8 mouse cellular contexts compared by ENCODE assay signal in genomic region chr17:4109263-4109662, GRCm38 (mm10).
A peak's percentile ranks its signal among the peaks of the same experiment; 100 is the strongest.
DNase-seq lines count a peak whose midpoint lies in the region; ATAC-seq and TF ChIP-seq lines count a peak whose summit lies in the region.

No protein-coding gene starts in this region.

- H3K9ac ChIP-seq in limb, embryonic 11.5 days (ENCODE audit: low read length) = no peak overlapping the region
- no peak overlapping the region for H3K9ac ChIP-seq in forebrain, embryonic 13.5 days

- TF ChIP-seq CTCF in testis, adult 2 months (IDR thresholded peaks at IDR 0.05; ENCODE audit: control insufficient read depth, insufficient read depth, insufficient replicate concordance, low read depth, low read length) = peak; percentile 89; the same call in 1 of the 2 replicates

- no peak for ATAC-seq in limb, embryonic 11.5 days (ENCODE audit: insufficient number of reproducible peaks, low FRiP score, low TSS enrichment, low read depth)
- ATAC-seq in forebrain, embryonic 13.5 days = no peak

- DNase-seq in embryo, embryonic 10 days (ENCODE audit: low spot score) = peak; percentile 40
- DNase-seq in embryo, embryonic 9.5 days (ENCODE audit: extremely low spot score) = no peak
- DNase-seq in limb, embryonic 11.5 days (ENCODE audit: low spot score) = peak; percentile 48
- DNase-seq in limb, embryonic 10.5 days (ENCODE audit: low spot score) = no peak
- DNase-seq in MEL-GATA-1-ER (ENCODE audit: extremely low read depth, low read depth) = peak; percentile 6
- peak; percentile 60 for DNase-seq in kidney, postnatal 10 days

- H3K27me3 ChIP-seq in limb, embryonic 11.5 days (ENCODE audit: control insufficient read depth, insufficient read depth, low read length) = no peaks in the 10 kb centered on the region
- H3K27me3 ChIP-seq in limb, embryonic 10.5 days (ENCODE audit: low read depth, poor library complexity, severe bottlenecking) = no peaks in the 10 kb centered on the region
- no peaks in the 10 kb centered on the region for H3K27me3 ChIP-seq in testis, adult 2 months (ENCODE audit: control insufficient read depth, insufficient read depth, low read length)
- no peaks in the 10 kb centered on the region for H3K27me3 ChIP-seq in forebrain, embryonic 13.5 days

- H3K4me3 ChIP-seq in limb, embryonic 11.5 days (ENCODE audit: low read depth, low read length) = no peak overlapping the region
- no peak overlapping the region for H3K4me3 ChIP-seq in limb, embryonic 10.5 days
- H3K4me3 ChIP-seq in testis, adult 2 months (ENCODE audit: control insufficient read depth, low read depth, low read length) = no peak overlapping the region
- no peak overlapping the region for H3K4me3 ChIP-seq in forebrain, embryonic 13.5 days

- 59% methylated on average over 3 of the region's 3 CpGs for WGBS in limb, embryonic 11.5 days
- 51% methylated on average over 3 of the region's 3 CpGs for WGBS in limb, embryonic 10.5 days
- 44% methylated on average over 3 of the region's 3 CpGs for WGBS in forebrain, embryonic 13.5 days

- H3K36me3 ChIP-seq in limb, embryonic 11.5 days (ENCODE audit: control insufficient read depth, insufficient read depth, low read length) = no peaks in the 10 kb centered on the region
- H3K36me3 ChIP-seq in limb, embryonic 10.5 days = no peaks in the 10 kb centered on the region
- H3K36me3 ChIP-seq in testis, adult 2 months (ENCODE audit: control insufficient read depth, insufficient read depth, low read length) = no peaks in the 10 kb centered on the region
- H3K36me3 ChIP-seq in forebrain, embryonic 13.5 days (ENCODE audit: poor library complexity, severe bottlenecking) = no peaks in the 10 kb centered on the region

- H3K4me1 ChIP-seq in limb, embryonic 11.5 days (ENCODE audit: control insufficient read depth, insufficient read depth, low read length) = no peaks in the 10 kb centered on the region
- H3K4me1 ChIP-seq in limb, embryonic 10.5 days = no peaks in the 10 kb centered on the region
- H3K4me1 ChIP-seq in testis, adult 2 months (ENCODE audit: control insufficient read depth, insufficient read depth, low read length) = peaks cover 3% of the 10 kb centered on the region
- H3K4me1 ChIP-seq in forebrain, embryonic 13.5 days = no peaks in the 10 kb centered on the region

- no peak overlapping the region for H3K27ac ChIP-seq in limb, embryonic 11.5 days (replicated peaks; ENCODE audit: low read depth, low read length)
- H3K27ac ChIP-seq in limb, embryonic 10.5 days = no peak overlapping the region
- no peak overlapping the region for H3K27ac ChIP-seq in testis, adult 2 months (ENCODE audit: control insufficient read depth, insufficient read depth, low read depth, low read length)
- no peak overlapping the region for H3K27ac ChIP-seq in forebrain, embryonic 13.5 days

- no peak overlapping the region for H3K4me2 ChIP-seq in limb, embryonic 11.5 days (ENCODE audit: low read depth, severe bottlenecking)
- no peak overlapping the region for H3K4me2 ChIP-seq in forebrain, embryonic 13.5 days

- no peak for TF ChIP-seq POLR2A in testis, adult 2 months (IDR thresholded peaks at IDR 0.05; ENCODE audit: control insufficient read depth, low read depth, low read length)

- no peaks in the 10 kb centered on the region for H3K9me3 ChIP-seq in limb, embryonic 11.5 days (ENCODE audit: control insufficient read depth, low read length)
- H3K9me3 ChIP-seq in limb, embryonic 10.5 days (replicated peaks) = no peaks in the 10 kb centered on the region
- H3K9me3 ChIP-seq in forebrain, embryonic 13.5 days (replicated peaks) = no peaks in the 10 kb centered on the region

Comparison
In these comparisons a context has a peak if more than half of its experiments do, and no peak if none do; other contexts are left out.
1. DNase-seq: peak in embryo, embryonic 10 days (single experiment), limb, embryonic 11.5 days (single experiment), MEL-GATA-1-ER (single experiment) and kidney, postnatal 10 days (single experiment); none in embryo, embryonic 9.5 days (single experiment) and limb, embryonic 10.5 days (single experiment).